Mouse (Mus musculus) left cerebral cortex, postnatal 36 days (tissue): Measurements from ENCODE around the gene Srsf12. TPM values are rescaled to one million over a fixed set of nuclear protein-coding genes. Genes with fewer than 3 reads are reported as not detected.

Experiments used
- DNase-seq, 2 experiments: peaks; one replicate each; pipeline ENCODE4 v3.0.0; 2021 to 2022; ENCODE audit warnings: low spot score in 2 of 2, mixed read lengths in 1 of 2
- intact Hi-C: fragments of 180-260 bp; cut with DNase I; formaldehyde crosslinking; loops from one replicate; pipeline ENCODE4 v1.15.1; 2025
- total RNA-seq, 2 experiments: library from RNA; stranded (reverse); gene quantifications; 2 replicates each; pipeline ENCODE4 v1.2.3; 2021

Srsf12 gene
- 10 to 100 TPM; 23.6 to 26.8 TPM for total RNA-seq

GRCm38 (mm10) chr4:33208881-33209841 lies at the start of gene Srsf12:
Gene Srsf12 (plus strand): TSS chr4:33208991.
- intact Hi-C loops: loop anchor here (5.0 kb wide), 3 partner anchors 38 to 83 kb away; partner anchors contain the start of gene Pnrc1

GRCm38 (mm10) chr4:33183477-33183876 lies 25.3 kb upstream of the Srsf12 start:
- peak in 1 of 2 experiments; percentile 9 for DNase-seq
- intact Hi-C loops: no loop called here

More at GRCm38 (mm10) chr4:33208881-33209841, at the start of gene Srsf12:
- DNase-seq: peak; percentile 53 to 59

- DNase-seq: peak in 1 of 2 experiments; percentile 6
- intact Hi-C loops: loop anchor here (2.0 kb wide), 1 partner anchor 59 kb away; no protein-coding TSS in a partner anchor
These were observed 20.6 kb upstream of the Srsf12 start for GRCm38 (mm10) chr4:33188164-33188563.

GRCm38 (mm10) chr4:33188781-33189734 lies 19.7 kb upstream of the Srsf12 start:
- intact Hi-C loops: loop anchor here (2.0 kb wide), 1 partner anchor 58 kb away; no protein-coding TSS in a partner anchor
- DNase-seq: peak; percentile 83 to 84

- intact Hi-C loops: loop anchor here (2.0 kb wide), 1 partner anchor 57 kb away; no protein-coding TSS in a partner anchor
- no peak for DNase-seq
These were observed 19.1 kb upstream of the Srsf12 start, which contains the start of gene Pm20d2 for GRCm38 (mm10) chr4:33189735-33190036. Gene Pm20d2 (minus strand): TSS chr4:33189737.

- intact Hi-C loops: no loop called here
- DNase-seq: no peak
These were observed 10.7 kb upstream of the Srsf12 start for GRCm38 (mm10) chr4:33198117-33198516.

- intact Hi-C loops: loop anchor here (5.0 kb wide), 3 partner anchors 43 to 88 kb away; partner anchors contain the start of gene Pnrc1
- peak; percentile 23 to 33 for DNase-seq
These were observed 4.1 kb upstream of the Srsf12 start for GRCm38 (mm10) chr4:33204682-33205081.

GRCm38 (mm10) chr4:33207551-33207950 lies 1.2 kb upstream of the Srsf12 start:
- DNase-seq: no peak
- intact Hi-C loops: loop anchor here (5.0 kb wide), 3 partner anchors 40 to 85 kb away; partner anchors contain the start of gene Pnrc1

- intact Hi-C loops: no loop called here
- no peak for DNase-seq
These were observed 13.1 kb downstream of the Srsf12 start for GRCm38 (mm10) chr4:33221847-33222246.

GRCm38 (mm10) chr4:33224003-33224675 lies 15.3 kb downstream of the Srsf12 start:
- no peak for DNase-seq
- intact Hi-C loops: no loop called here

GRCm38 (mm10) chr4:33227164-33227563 lies 18.4 kb downstream of the Srsf12 start:
- intact Hi-C loops: no loop called here
- DNase-seq: no peak

- intact Hi-C loops: no loop called here
- DNase-seq: no peak
These were observed 20.8 kb downstream of the Srsf12 start for GRCm38 (mm10) chr4:33229639-33230038.

- DNase-seq: no peak
- intact Hi-C loops: no loop called here
These were observed 22.1 kb downstream of the Srsf12 start for GRCm38 (mm10) chr4:33230881-33231280.

- no peak for DNase-seq
- intact Hi-C loops: no loop called here
These were observed 33.7 kb downstream of the Srsf12 start for GRCm38 (mm10) chr4:33242536-33242935.

GRCm38 (mm10) chr4:33243016-33243758 lies 34.4 kb downstream of the Srsf12 start:
- no peak for DNase-seq
- intact Hi-C loops: no loop called here

- peak; percentile 18 to 21 for DNase-seq
- intact Hi-C loops: no loop called here
These were observed 35.1 kb downstream of the Srsf12 start for GRCm38 (mm10) chr4:33243921-33244320.

GRCm38 (mm10) chr4:33245853-33246395 lies 37.1 kb downstream of the Srsf12 start:
- DNase-seq: no peak
- intact Hi-C loops: loop anchor here (2.0 to 5.0 kb wide), 5 partner anchors 39 to 1306 kb away; partner anchors contain the start of genes Akirin2, Pm20d2, Pnrc1 and Srsf12
